Mouse (Mus musculus) MEL (cell line): ENCODE measurements around the gene Hs6st3. TPM values are rescaled to one million over a fixed set of nuclear protein-coding genes. Genes with fewer than 3 reads are reported as not detected.

Source experiments
- DNase-seq: peaks from one replicate; pipeline ENCODE4 v3.0.0; 2011; ENCODE audit warnings: low read depth, low spot score
- H3K27ac ChIP-seq: 2 replicates; pipeline ENCODE4 v1.5.1; 2012; ENCODE audit warnings: low read depth, mild to moderate bottlenecking, control low read depth, low read length, moderate library complexity; ENCODE audit not compliant: control insufficient read depth
- H3K27me3 ChIP-seq, 2 experiments: fragments of 150-350 bp in 1 of 2; sonication (generic) in 1 of 2; 2 replicates each; pipeline ENCODE4 v1.6.1; 2012; ENCODE audit warnings: low read length in 2 of 2, mild to moderate bottlenecking in 2 of 2, improper control_type of control experiment in 1 of 2, moderate library complexity in 1 of 2; ENCODE audit not compliant: insufficient read depth in 2 of 2, control insufficient read depth in 1 of 2
- H3K36me3 ChIP-seq, 2 experiments: 2 replicates each; pipeline ENCODE4 v1.6.1; 2012 to 2014; ENCODE audit warnings: low read length in 2 of 2, improper control_type of control experiment in 1 of 2, inconsistent platforms in 1 of 2, mild to moderate bottlenecking in 1 of 2; ENCODE audit not compliant: insufficient read depth in 2 of 2, control insufficient read depth in 1 of 2
- H3K4me1 ChIP-seq, 2 experiments: fragments of 150-350 bp in 1 of 2; sonication (generic) in 1 of 2; 2 replicates each; pipeline ENCODE4 v1.6.1; 2012; ENCODE audit warnings: low read length in 2 of 2, improper control_type of control experiment in 1 of 2, mild to moderate bottlenecking in 1 of 2; ENCODE audit not compliant: insufficient read depth in 2 of 2, control insufficient read depth in 1 of 2
- H3K4me3 ChIP-seq, 2 experiments: fragments of 150-350 bp in 1 of 2; sonication (generic) in 1 of 2; 2 replicates each; pipeline ENCODE4 v1.5.1; 2012; ENCODE audit warnings: low read depth in 2 of 2, low read length in 2 of 2, mild to moderate bottlenecking in 2 of 2, moderate library complexity in 2 of 2, control low read depth in 1 of 2, improper control_type of control experiment in 1 of 2; ENCODE audit not compliant: control insufficient read depth in 1 of 2, insufficient read depth in 1 of 2
- H3K79me2 ChIP-seq: 2 replicates; pipeline ENCODE4 v1.6.1; 2012; ENCODE audit warnings: mild to moderate bottlenecking, low read length, moderate library complexity; ENCODE audit not compliant: control insufficient read depth, poor library complexity, insufficient read depth
- H3K9ac ChIP-seq: 2 replicates; pipeline ENCODE4 v1.6.1; 2012; ENCODE audit warnings: low read depth, mild to moderate bottlenecking, control low read depth, low read length, moderate library complexity; ENCODE audit not compliant: control insufficient read depth, poor library complexity, severe bottlenecking
- H3K9me3 ChIP-seq: fragments of 150-350 bp; sonication (generic); replicated peaks from 2 replicates; pipeline ENCODE4 v1.6.1; 2012; ENCODE audit warnings: mild to moderate bottlenecking, low read length, improper control_type of control experiment, moderate library complexity; ENCODE audit not compliant: insufficient read depth
- CHD1 ChIP-seq: IDR thresholded peaks from 2 replicates; pipeline ENCODE4 v1.6.1; 2012; ENCODE audit warnings: low read depth, mild to moderate bottlenecking, inconsistent platforms, low read length, improper control_type of control experiment
- CTCF ChIP-seq, 3 experiments: IDR thresholded peaks in 2 of 3; conservative IDR thresholded peaks in 1 of 3; 2 replicates each; pipeline ENCODE4 v1.5.1; 2011 to 2012; ENCODE audit warnings: low read length in 3 of 3, low read depth in 2 of 3, mild to moderate bottlenecking in 2 of 3, improper control_type of control experiment in 1 of 3, inconsistent platforms in 1 of 3, mixed read lengths in 1 of 3, moderate library complexity in 1 of 3; ENCODE audit not compliant: control insufficient read depth in 1 of 3, insufficient read depth in 1 of 3, poor library complexity in 1 of 3, severe bottlenecking in 1 of 3
- E2F4 ChIP-seq: IDR thresholded peaks from 2 replicates; pipeline ENCODE4 v1.6.1; 2011; ENCODE audit warnings: low read depth, low read length, improper control_type of control experiment, borderline replicate concordance
- GATA1 ChIP-seq: IDR thresholded peaks from 2 replicates; pipeline ENCODE4 v1.6.1; 2011; ENCODE audit warnings: low read depth, low read length, improper control_type of control experiment
- KAT2A ChIP-seq: conservative IDR thresholded peaks from 2 replicates; pipeline ENCODE4 v1.6.1; 2012; ENCODE audit warnings: low read depth, low read length, improper control_type of control experiment, inconsistent platforms
- MAFK ChIP-seq: IDR thresholded peaks from 2 replicates; pipeline ENCODE4 v1.6.1; 2011; ENCODE audit warnings: low read depth, mild to moderate bottlenecking, low read length, improper control_type of control experiment, borderline replicate concordance
- MXI1 ChIP-seq: IDR thresholded peaks from 2 replicates; pipeline ENCODE4 v1.6.1; 2011; ENCODE audit warnings: mild to moderate bottlenecking, low read depth, low read length, improper control_type of control experiment
- NELFE ChIP-seq: IDR thresholded peaks from 2 replicates; pipeline ENCODE4 v1.6.1; 2011; ENCODE audit warnings: low read depth, low read length, improper control_type of control experiment
- POLR2AphosphoS5 ChIP-seq: IDR thresholded peaks from 2 replicates; pipeline ENCODE4 v1.6.1; 2012; ENCODE audit warnings: low read depth, borderline replicate concordance, mild to moderate bottlenecking, inconsistent platforms, low read length, moderate library complexity, mixed read lengths
- RCOR1 ChIP-seq: IDR thresholded peaks from 2 replicates; pipeline ENCODE4 v1.6.1; 2012; ENCODE audit warnings: low read depth, mild to moderate bottlenecking, inconsistent platforms, low read length, improper control_type of control experiment
- SIN3A ChIP-seq: IDR thresholded peaks from 2 replicates; pipeline ENCODE4 v1.6.1; 2012; ENCODE audit warnings: low read length, improper control_type of control experiment, inconsistent platforms
- TBP ChIP-seq: IDR thresholded peaks from 2 replicates; pipeline ENCODE4 v1.8.0; 2011; ENCODE audit warnings: low read depth, low read length, improper control_type of control experiment
- UBTF ChIP-seq: IDR thresholded peaks from 2 replicates; pipeline ENCODE4 v1.6.1; 2012; ENCODE audit warnings: low read depth, mild to moderate bottlenecking, inconsistent platforms, low read length, improper control_type of control experiment, moderate library complexity, borderline replicate concordance; ENCODE audit not compliant: insufficient read depth
- USF1 ChIP-seq: IDR thresholded peaks from 2 replicates; pipeline ENCODE4 v1.6.1; 2014; ENCODE audit warnings: low read depth, mild to moderate bottlenecking, inconsistent platforms, low read length, improper control_type of control experiment, moderate library complexity
- ZC3H11A ChIP-seq: IDR thresholded peaks from 2 replicates; pipeline ENCODE4 v1.6.1; 2012; ENCODE audit warnings: low read depth, mild to moderate bottlenecking, inconsistent platforms, low read length, improper control_type of control experiment
- polyA plus RNA-seq, 2 experiments: library from polyadenylated mRNA; stranded (reverse) in 1 of 2; unstranded in 1 of 2; fragments of >175 nt in 1 of 2; fragments of >200 nt in 1 of 2; gene quantifications; 2 replicates each; pipeline versions ENCODE4 v1.2.1 to v1.2.4; 2012; ENCODE audit warnings: low replicate concordance in 2 of 2, low read depth in 1 of 2; ENCODE audit not compliant: insufficient read length in 2 of 2, insufficient read depth in 1 of 2, missing spikeins in 1 of 2
- total RNA-seq: library from RNA; depleted of rRNA; stranded (reverse); fragments of 300-350 nt; gene quantifications from 2 replicates; pipeline ENCODE4 v1.2.3, GENCODE M21; 2012

Gene Hs6st3
- total and polyA plus RNA-seq, 3 experiments: not detected

GRCm38 (mm10) chr14:119761376-119761775 is 623.2 kb downstream of the Hs6st3 start:
- Histone ChIP-seq H3K4me1 (no peaks in the 10 kb centered on the region), H3K27me3 (no peaks in the 10 kb centered on the region), H3K27ac (no peak overlapping the region), H3K9ac (no peak overlapping the region), H3K36me3 (no peaks in the 10 kb centered on the region), H3K4me3 (no peak overlapping the region), H3K79me2 (no peaks in the 10 kb centered on the region), H3K9me3 (no peaks in the 10 kb centered on the region)
- TF ChIP-seq KAT2A (no peak), MXI1 (no peak), SIN3A (no peak)
- DNase-seq: peak; percentile 3

GRCm38 (mm10) chr14:119772040-119772439 is 633.9 kb downstream of the Hs6st3 start:
- Histone ChIP-seq H3K4me3 (no peak overlapping the region), H3K27me3 (no peaks in the 10 kb centered on the region), H3K9ac (no peak overlapping the region), H3K4me1 (no peaks in the 10 kb centered on the region), H3K36me3 (no peaks in the 10 kb centered on the region), H3K9me3 (no peaks in the 10 kb centered on the region), H3K79me2 (no peaks in the 10 kb centered on the region), H3K27ac (no peak overlapping the region)
- no peak for TF ChIP-seq RCOR1
- TF ChIP-seq, all 39 proteins: peak for 0
- no peak for DNase-seq

- no peak overlapping the region for H3K9ac ChIP-seq
- H3K36me3 ChIP-seq: no peaks in the 10 kb centered on the region
- H3K4me1 ChIP-seq: no peaks in the 10 kb centered on the region
- no peaks in the 10 kb centered on the region for H3K9me3 ChIP-seq
- no peak for DNase-seq
- H3K27ac ChIP-seq: no peak overlapping the region
- H3K79me2 ChIP-seq: no peaks in the 10 kb centered on the region
- H3K27me3 ChIP-seq: no peaks in the 10 kb centered on the region
- H3K4me3 ChIP-seq: no peak overlapping the region
- TF ChIP-seq MAFK: no peak
- TF ChIP-seq E2F4: no peak
- no peak for TF ChIP-seq GATA1
- TF ChIP-seq CHD1: no peak
- TF ChIP-seq RCOR1: no peak
- TF ChIP-seq USF1: no peak
- no peak for TF ChIP-seq SIN3A
- TF ChIP-seq POLR2AphosphoS5: no peak
- TF ChIP-seq CTCF (IDR thresholded peaks at IDR 0.05 in 2 of 3, conservative IDR thresholded peaks at IDR 0.05 in 1 of 3; ENCODE audit: control insufficient read depth in 1 of 3, insufficient read depth in 1 of 3, low read depth in 2 of 3, low read length in 3 of 3, poor library complexity in 1 of 3, severe bottlenecking in 1 of 3): no peak
- TF ChIP-seq UBTF: no peak
- no peak for TF ChIP-seq ZC3H11A
- no peak for TF ChIP-seq TBP
- no peak for TF ChIP-seq NELFE
Measured at GRCm38 (mm10) chr14:119776261-119776660, 638.1 kb downstream of the Hs6st3 start.
